Comparison of ENCODE assay signal across 18 mouse cellular contexts in the genomic region with DNA sequence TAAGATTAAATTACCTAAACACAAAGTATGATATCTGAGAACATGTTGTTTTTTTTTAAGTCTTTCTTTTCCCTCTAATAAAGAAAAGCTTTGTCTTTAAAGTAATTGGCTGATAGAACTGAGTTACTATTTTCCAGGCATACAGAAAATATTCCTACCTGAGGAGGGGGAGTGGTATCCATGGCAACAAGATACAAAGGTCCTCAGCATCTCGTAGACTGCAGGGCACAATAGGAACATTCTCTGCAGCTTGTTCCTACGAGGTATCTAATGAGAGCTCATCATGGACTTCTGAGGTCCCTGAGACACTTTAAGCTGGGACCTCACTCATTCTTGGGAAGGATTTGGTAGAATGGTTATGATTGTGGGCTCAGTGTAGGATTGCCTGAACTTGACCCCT.
"Had no signal": no experiment of that assay in that cellular context is flagged by ENCODE, and none has a peak within 500 bp of the region (broad histone marks: within the 10 kb centered on the region; RNA-seq: fewer than 3 reads in every experiment).

No protein-coding gene starts in this region.

- H3K9me3 ChIP-seq: limb, embryonic 12.5 days; limb, embryonic 15.5 days; liver, embryonic 12.5 days; liver, embryonic 15.5 days; lung, embryonic 15.5 days; midbrain, embryonic 12.5 days had no signal

- DNase-seq: kidney, adult 18-20 months; kidney, adult 9 months; kidney, postnatal 14 days; kidney, postnatal 4 days; left cerebral cortex, postnatal 4 days; lung, adult 18-20 months; lung, postnatal 10 days; lung, postnatal 36 days; thymus, adult 18-20 months; thymus, postnatal 14 days; thymus, postnatal 4 days had no signal

- H3K27ac ChIP-seq: limb, embryonic 12.5 days; limb, embryonic 15.5 days; liver, embryonic 12.5 days; liver, embryonic 15.5 days; lung, embryonic 15.5 days; midbrain, embryonic 12.5 days had no signal

- H3K27me3 ChIP-seq: liver, embryonic 12.5 days; liver, embryonic 15.5 days; lung, embryonic 15.5 days; megakaryocyte, embryonic 14.5 days; midbrain, embryonic 12.5 days had no signal

- H3K9ac ChIP-seq: limb, embryonic 12.5 days; limb, embryonic 15.5 days; liver, embryonic 12.5 days; liver, embryonic 15.5 days; lung, embryonic 15.5 days; midbrain, embryonic 12.5 days had no signal

- H3K4me3 ChIP-seq: limb, embryonic 12.5 days; limb, embryonic 15.5 days; liver, embryonic 12.5 days; liver, embryonic 15.5 days; lung, embryonic 15.5 days; megakaryocyte, embryonic 14.5 days; midbrain, embryonic 12.5 days had no signal

- H3K4me2 ChIP-seq: limb, embryonic 12.5 days; limb, embryonic 15.5 days; liver, embryonic 12.5 days; liver, embryonic 15.5 days; lung, embryonic 15.5 days; midbrain, embryonic 12.5 days had no signal

- H3K4me1 ChIP-seq: limb, embryonic 12.5 days; limb, embryonic 15.5 days; liver, embryonic 12.5 days; liver, embryonic 15.5 days; lung, embryonic 15.5 days; megakaryocyte, embryonic 14.5 days; midbrain, embryonic 12.5 days had no signal

- ATAC-seq: liver, embryonic 12.5 days had no signal

- H3K36me3 ChIP-seq: limb, embryonic 12.5 days; limb, embryonic 15.5 days; liver, embryonic 12.5 days; liver, embryonic 15.5 days; lung, embryonic 15.5 days; midbrain, embryonic 12.5 days had no signal
